Mouse (Mus musculus) cerebellum, adult 18-20 months (tissue): ENCODE results near the gene Pcnt.

ENCODE experiments used
- DNase-seq, 2 experiments: peaks; one replicate each; pipeline ENCODE4 v3.0.0; 2021

Pcnt gene

GRCm38 (mm10) chr10:76392596-76392995, 50.0 kb downstream of the Pcnt start:
- DNase-seq = no peak

- peak; percentile 67 to 73 for DNase-seq
Observed at GRCm38 (mm10) chr10:76391786-76392185, 50.8 kb downstream of the Pcnt start.

GRCm38 (mm10) chr10:76391166-76391565, 51.4 kb downstream of the Pcnt start:
- peak; percentile 26 to 31 for DNase-seq

GRCm38 (mm10) chr10:76374981-76375380, 67.6 kb downstream of the Pcnt start:
- no peak for DNase-seq

- no peak for DNase-seq
Observed at GRCm38 (mm10) chr10:76371736-76372135, 70.8 kb downstream of the Pcnt start.

- DNase-seq = no peak
Observed at GRCm38 (mm10) chr10:76368766-76369165, 73.8 kb downstream of the Pcnt start.

- no peak for DNase-seq
Observed at GRCm38 (mm10) chr10:76363233-76363632, 79.4 kb downstream of the Pcnt start.

GRCm38 (mm10) chr10:76358468-76358867, 84.1 kb downstream of the Pcnt start:
- no peak for DNase-seq

GRCm38 (mm10) chr10:76357286-76357875, 85.2 kb downstream of the Pcnt start:
- DNase-seq = no peak

- DNase-seq = no peak
Observed at GRCm38 (mm10) chr10:76354974-76355373, 87.6 kb downstream of the Pcnt start.

GRCm38 (mm10) chr10:76353986-76354385, 88.6 kb downstream of the Pcnt start:
- no peak for DNase-seq

- DNase-seq = no peak
Observed at GRCm38 (mm10) chr10:76351953-76352352, 90.6 kb downstream of the Pcnt start.

- DNase-seq = peak; percentile 51 to 62
Observed at GRCm38 (mm10) chr10:76346589-76346988, 96.0 kb downstream of the Pcnt start.

- peak; percentile 16 to 23 for DNase-seq
Observed at GRCm38 (mm10) chr10:76346043-76346491, 96.5 kb downstream of the Pcnt start.

- DNase-seq = no peak
Observed at GRCm38 (mm10) chr10:76345540-76345902, 97.1 kb downstream of the Pcnt start.

- DNase-seq = peak; percentile 96 to 100
Observed at GRCm38 (mm10) chr10:76344711-76345539, 97.7 kb downstream of the Pcnt start, which contains the start of gene Dip2a. Gene Dip2a, minus strand, starts transcription at chr10:76345291.

- DNase-seq = peak; percentile 43 to 44
Observed at GRCm38 (mm10) chr10:76334350-76334749, 108.2 kb downstream of the Pcnt start.

GRCm38 (mm10) chr10:76332040-76332439, 110.5 kb downstream of the Pcnt start:
- no peak for DNase-seq

GRCm38 (mm10) chr10:76329093-76329492, 113.5 kb downstream of the Pcnt start:
- no peak for DNase-seq

- DNase-seq = no peak
Observed at GRCm38 (mm10) chr10:76328574-76328973, 114.0 kb downstream of the Pcnt start.

GRCm38 (mm10) chr10:76326304-76327006, 116.1 kb downstream of the Pcnt start:
- peak; percentile 45 to 46 for DNase-seq

GRCm38 (mm10) chr10:76317623-76318022, 125.0 kb downstream of the Pcnt start:
- DNase-seq = peak in 1 of 2 experiments; percentile 23

GRCm38 (mm10) chr10:76316194-76316593, 126.4 kb downstream of the Pcnt start:
- no peak for DNase-seq

- no peak for DNase-seq
Observed at GRCm38 (mm10) chr10:76306738-76307137, 135.8 kb downstream of the Pcnt start.
